ENCODE assay signal across 8 mouse cellular contexts in genomic region chrX:162828783-162829182, GRCm38 (mm10). TPM values are rescaled to one million over a fixed set of nuclear protein-coding genes. Genes with fewer than 3 reads are reported as not detected.
DNase-seq lines count a peak whose midpoint lies in the region; ATAC-seq and TF ChIP-seq lines count a peak whose summit lies in the region.

No protein-coding gene starts in this region.

- DNase-seq in heart, postnatal 14 days: no peak
- DNase-seq in ES-E14 (ENCODE audit: low read depth, low spot score): no peak
- no peak for DNase-seq in cerebellum, adult 9-11 months
- no peak for DNase-seq in natural killer cell, adult 2 months (ENCODE audit: low spot score in 2 of 2)

- ATAC-seq in heart, embryonic 14.5 days (ENCODE audit: insufficient number of reproducible peaks, insufficient read depth, low FRiP score, low read depth): peak; percentile 29; the same call in 1 of the 2 replicates
- ATAC-seq in embryonic facial prominence, embryonic 15.5 days (ENCODE audit: insufficient number of reproducible peaks, low FRiP score, low TSS enrichment, low read depth): no peak
- ATAC-seq in intestine, embryonic 16.5 days: peak; percentile 35
- ATAC-seq in megakaryocyte progenitor cell, adult 5-6 weeks (replicated peaks; ENCODE audit: poor library complexity): peak; percentile 1; the same call in 1 of the 2 replicates

- intact Hi-C loops in heart, postnatal 14 days (cut with DNase I): no loop called here

- peak overlapping the region in 1 of 2 experiments; percentile 7; a peak in 2 of 4 replicates for H3K27ac ChIP-seq in heart, embryonic 14.5 days (replicated peaks in 1 of 2; ENCODE audit: control insufficient read depth in 1 of 2, insufficient read depth in 1 of 2, low read depth in 2 of 2, low read length in 2 of 2)
- peak overlapping the region; percentile 91 for H3K27ac ChIP-seq in ES-E14 (ENCODE audit: insufficient read depth, low read depth, low read length, poor library complexity, severe bottlenecking)
- H3K27ac ChIP-seq in embryonic facial prominence, embryonic 15.5 days (replicated peaks): no peak overlapping the region
- H3K27ac ChIP-seq in intestine, embryonic 16.5 days (ENCODE audit: low read length): no peak overlapping the region

- no peaks in the 10 kb centered on the region for H3K9me3 ChIP-seq in heart, embryonic 14.5 days (ENCODE audit: control insufficient read depth, low read length)
- no peaks in the 10 kb centered on the region for H3K9me3 ChIP-seq in ES-E14 (ENCODE audit: control insufficient read depth, insufficient read depth, low read depth, low read length)
- no peaks in the 10 kb centered on the region for H3K9me3 ChIP-seq in embryonic facial prominence, embryonic 15.5 days (replicated peaks)
- no peaks in the 10 kb centered on the region for H3K9me3 ChIP-seq in intestine, embryonic 16.5 days (ENCODE audit: control insufficient read depth, low read length)

- peak overlapping the region; percentile 81 for H3K9ac ChIP-seq in heart, embryonic 14.5 days (ENCODE audit: low read length)
- peak overlapping the region; percentile 99 for H3K9ac ChIP-seq in ES-E14 (ENCODE audit: insufficient read depth, low read depth, low read length, poor library complexity, severe bottlenecking)
- H3K9ac ChIP-seq in embryonic facial prominence, embryonic 15.5 days: peak overlapping the region; percentile 48
- peak overlapping the region; percentile 68 for H3K9ac ChIP-seq in intestine, embryonic 16.5 days (ENCODE audit: low read depth, low read length)

- 20% methylated on average over 16 of the region's 20 CpGs for WGBS in heart, embryonic 14.5 days
- WGBS in embryonic facial prominence, embryonic 15.5 days: 15% methylated on average over 20 of the region's 20 CpGs
- 14% methylated on average over 20 of the region's 20 CpGs for WGBS in intestine, embryonic 16.5 days

- H3K4me3 ChIP-seq in heart, embryonic 14.5 days (ENCODE audit: control insufficient read depth in 1 of 2, insufficient read depth in 1 of 2, low read depth in 1 of 2, low read length in 2 of 2): peak overlapping the region; percentile 58 to 70
- H3K4me3 ChIP-seq in ES-E14 (ENCODE audit: insufficient read depth in 1 of 2, low read depth in 1 of 2, low read length in 2 of 2, poor library complexity in 1 of 2, severe bottlenecking in 1 of 2): peak overlapping the region; percentile 83 to 99
- H3K4me3 ChIP-seq in embryonic facial prominence, embryonic 15.5 days (replicated peaks): peak overlapping the region; percentile 60
- peak overlapping the region; percentile 59 for H3K4me3 ChIP-seq in intestine, embryonic 16.5 days (ENCODE audit: low read length)

- H3K4me1 ChIP-seq in heart, embryonic 14.5 days (ENCODE audit: control insufficient read depth in 2 of 2, insufficient read depth in 2 of 2, low read length in 2 of 2): 0 out of 4 replicates have a peak, but pooled peaks cover 0 to 3% of the 10 kb centered on the region in 2 experiments
- peaks cover 1 to 12% of the 10 kb centered on the region in 2 experiments; a peak in 1 of 4 replicates for H3K4me1 ChIP-seq in ES-E14 (ENCODE audit: control insufficient read depth in 2 of 2, insufficient read depth in 2 of 2, low read length in 2 of 2, poor library complexity in 1 of 2)
- no peaks in the 10 kb centered on the region for H3K4me1 ChIP-seq in embryonic facial prominence, embryonic 15.5 days
- H3K4me1 ChIP-seq in intestine, embryonic 16.5 days (ENCODE audit: control insufficient read depth, insufficient read depth, low read length): no peaks in the 10 kb centered on the region

- H3K4me2 ChIP-seq in heart, embryonic 14.5 days (ENCODE audit: low read length): peak overlapping the region; percentile 85
- peak overlapping the region; percentile 79 for H3K4me2 ChIP-seq in embryonic facial prominence, embryonic 15.5 days (replicated peaks)
- peak overlapping the region; percentile 81 for H3K4me2 ChIP-seq in intestine, embryonic 16.5 days (ENCODE audit: low read depth, low read length)

- H3K27me3 ChIP-seq in heart, embryonic 14.5 days (ENCODE audit: control insufficient read depth, insufficient read depth, low read length): no peaks in the 10 kb centered on the region
- no peaks in the 10 kb centered on the region for H3K27me3 ChIP-seq in embryonic facial prominence, embryonic 15.5 days
- H3K27me3 ChIP-seq in intestine, embryonic 16.5 days (replicated peaks; ENCODE audit: control insufficient read depth, insufficient read depth, low read length): no peaks in the 10 kb centered on the region

- no peaks in the 10 kb centered on the region for H3K36me3 ChIP-seq in heart, embryonic 14.5 days (ENCODE audit: control insufficient read depth, insufficient read depth, low read length)
- H3K36me3 ChIP-seq in ES-E14 (ENCODE audit: control insufficient read depth, insufficient read depth, low read length, poor library complexity, severe bottlenecking): no peaks in the 10 kb centered on the region; the same call in 1 of the 2 replicates
- no peaks in the 10 kb centered on the region for H3K36me3 ChIP-seq in embryonic facial prominence, embryonic 15.5 days
- H3K36me3 ChIP-seq in intestine, embryonic 16.5 days (ENCODE audit: control insufficient read depth, insufficient read depth, low read length): no peaks in the 10 kb centered on the region

- in situ Hi-C loops in ES-E14 (cut with MboI; ENCODE audit: low sequenced_read_pairs in 2 of 2, unreplicated experiment in 2 of 2): no loop called here

TF ChIP-seq in ES-E14, 5 proteins besides CTCF, POLR2A, EP300 and RAD21:
- no peak for TF ChIP-seq MAFK (IDR thresholded peaks at IDR 0.05; ENCODE audit: insufficient read depth, low read depth, low read length)
- no peak for TF ChIP-seq HCFC1 (IDR thresholded peaks at IDR 0.05; ENCODE audit: borderline replicate concordance, insufficient read depth, low read length)
- no peak for TF ChIP-seq ZNF384 (IDR thresholded peaks at IDR 0.05; ENCODE audit: low read depth, low read length)
- TF ChIP-seq ZC3H11A (IDR thresholded peaks at IDR 0.05; ENCODE audit: borderline replicate concordance, low read depth, low read length): no peak
- no peak for TF ChIP-seq CHD2 (IDR thresholded peaks at IDR 0.05; ENCODE audit: low read depth, low read length)

RNA-seq across cellular contexts. Expression of gene Txlng, which starts 0.5 kb away (rescaled TPM):
- 11.1 and 11.7 TPM in 2 replicates for polyA plus RNA-seq in heart, embryonic 14.5 days (2014; fragmentation: Nextera tagmentation; extraction: Ambion mirVana)
- 1 to 10 TPM; 7.9 to 8.5 TPM for total RNA-seq in heart, postnatal 14 days (2021)
- 36.5 and 42.4 TPM in 2 replicates for total RNA-seq in ES-E14 (2012; rRNA removed)
- polyA plus RNA-seq in embryonic facial prominence, embryonic 15.5 days (2015; fragmentation: Nextera tagmentation; extraction: Ambion mirVana): 12.5 and 13.2 TPM in 2 replicates
- polyA plus RNA-seq in intestine, embryonic 16.5 days (2015; fragmentation: Nextera tagmentation; extraction: Ambion mirVana): 12.1 and 13.4 TPM in 2 replicates
- 23.1 and 30.1 TPM in 2 replicates for total RNA-seq in megakaryocyte progenitor cell, adult 5-6 weeks (2015)
- total RNA-seq in megakaryocyte progenitor cell, adult 5-6 weeks (2017): 35.8 and 51.6 TPM in 2 replicates

RNA-seq across cellular contexts. Expression of gene Syap1, which starts 59.5 kb away (rescaled TPM):
- 25.8 and 31.8 TPM in 2 replicates for polyA plus RNA-seq in heart, embryonic 14.5 days (2014; fragmentation: Nextera tagmentation; extraction: Ambion mirVana)
- total RNA-seq in heart, postnatal 14 days (2021): 10 to 100 TPM; 32.1 to 32.8 TPM
- total RNA-seq in ES-E14 (2012; rRNA removed): 7.1 and 11.8 TPM in 2 replicates
- polyA plus RNA-seq in embryonic facial prominence, embryonic 15.5 days (2015; fragmentation: Nextera tagmentation; extraction: Ambion mirVana): 40.2 and 47.1 TPM in 2 replicates
- 31.3 and 35.1 TPM in 2 replicates for polyA plus RNA-seq in intestine, embryonic 16.5 days (2015; fragmentation: Nextera tagmentation; extraction: Ambion mirVana)
- total RNA-seq in megakaryocyte progenitor cell, adult 5-6 weeks (2015): 24.1 and 28.3 TPM in 2 replicates
- 40.3 and 45.7 TPM in 2 replicates for total RNA-seq in megakaryocyte progenitor cell, adult 5-6 weeks (2017)

Comparison
In these comparisons a context has a peak if more than half of its experiments do, and no peak if none do; other contexts are left out.
1. H3K9ac ChIP-seq: peak in every context shown above with its lines; median percentile 99 in ES-E14; 81 in heart, embryonic 14.5 days; 68 in intestine, embryonic 16.5 days; 48 in embryonic facial prominence, embryonic 15.5 days.